Mouse (Mus musculus) C2C12 (cell line): Measurements from ENCODE around the gene Ets1.

Experiments
- CTCF ChIP-seq: IDR thresholded peaks from one replicate; pipeline ENCODE4 v1.5.1; 2011; ENCODE audit not compliant: control insufficient read depth, insufficient read depth, insufficient read length
- MAX ChIP-seq: IDR thresholded peaks from one replicate; pipeline ENCODE4 v1.6.1; 2011; ENCODE audit warnings: mild to moderate bottlenecking, control low read depth

DNA sequence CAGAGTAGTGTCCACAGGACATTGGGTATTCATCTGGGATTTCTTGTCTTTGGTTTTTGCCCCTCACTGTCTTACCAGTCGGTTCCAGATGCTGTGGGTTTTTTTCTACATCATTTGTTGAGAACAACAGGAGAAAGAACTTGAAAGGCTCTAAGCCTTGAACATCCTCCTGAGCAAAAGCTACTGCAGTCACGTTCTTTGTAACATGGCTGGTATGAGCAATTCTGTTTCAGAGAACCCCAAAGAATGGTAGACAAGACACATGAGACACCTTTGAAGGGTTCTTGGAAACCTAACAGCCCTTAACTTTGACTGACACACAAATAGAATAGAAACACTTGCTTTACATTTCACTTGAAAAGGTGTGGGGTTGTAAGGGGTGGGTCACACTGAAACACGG lies 86.9 kb downstream of the Ets1 start:
- TF ChIP-seq CTCF (no peak), MAX (no peak)
